In the genomic region with DNA sequence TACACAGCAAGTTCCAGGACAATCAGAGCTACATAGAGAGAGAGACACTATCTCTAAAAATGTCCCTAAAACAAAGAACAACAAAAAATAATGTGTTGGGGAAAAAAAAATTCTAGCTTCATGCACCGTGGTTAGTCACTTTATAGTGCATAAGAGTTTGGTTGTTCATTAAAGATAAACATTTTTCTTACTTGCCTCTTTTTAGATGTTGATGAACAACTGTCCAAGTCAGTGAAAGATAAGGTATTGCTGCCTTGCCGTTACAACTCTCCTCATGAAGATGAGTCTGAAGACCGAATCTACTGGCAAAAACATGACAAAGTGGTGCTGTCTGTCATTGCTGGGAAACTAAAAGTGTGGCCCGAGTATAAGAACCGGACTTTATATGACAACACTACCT, we compare ENCODE assay signal across 22 mouse cellular contexts. TPM values are rescaled to one million over a fixed set of nuclear protein-coding genes. Genes with fewer than 3 reads are reported as not detected.
"Had no signal": no experiment of that assay in that cellular context is flagged by ENCODE, and none has a peak within 500 bp of the region (broad histone marks: within the 10 kb centered on the region; RNA-seq: fewer than 3 reads in every experiment).

No protein-coding gene starts in this region.

- DNase-seq: gastrocnemius, postnatal 14 days; gastrocnemius, postnatal 36 days; heart, adult 2 months; heart, postnatal 14 days; heart, postnatal 36 days; kidney, adult 11 months; kidney, adult 8-10 months; kidney, postnatal 10 days; kidney, postnatal 25 days; layer of hippocampus, adult 9-11 months; layer of hippocampus, postnatal 36 days; left cerebral cortex, postnatal 4 days had no signal

- H3K9me3 ChIP-seq: heart, embryonic 13.5 days; heart, embryonic 15.5 days; hindbrain, embryonic 13.5 days; hindbrain, embryonic 15.5 days; limb, embryonic 13.5 days; limb, embryonic 15.5 days had no signal

- ATAC-seq: hindbrain, postnatal 0 days; intestine, embryonic 16.5 days had no signal

- H3K27ac ChIP-seq: heart, adult 2 months; heart, embryonic 13.5 days; heart, embryonic 15.5 days; hindbrain, embryonic 13.5 days; hindbrain, embryonic 15.5 days; hindbrain, postnatal 0 days; limb, embryonic 13.5 days; limb, embryonic 15.5 days had no signal

- H3K27me3 ChIP-seq: heart, embryonic 13.5 days; heart, embryonic 15.5 days; hindbrain, embryonic 15.5 days; limb, embryonic 13.5 days; limb, embryonic 15.5 days had no signal

- H3K36me3 ChIP-seq: heart, embryonic 13.5 days; heart, embryonic 15.5 days; hindbrain, embryonic 13.5 days; hindbrain, embryonic 15.5 days; limb, embryonic 13.5 days; limb, embryonic 15.5 days had no signal

- H3K4me3 ChIP-seq: heart, adult 2 months; heart, embryonic 13.5 days; heart, embryonic 15.5 days; hindbrain, embryonic 13.5 days; hindbrain, embryonic 15.5 days; limb, embryonic 13.5 days; limb, embryonic 15.5 days had no signal

- H3K4me2 ChIP-seq: heart, embryonic 11.5 days; heart, embryonic 13.5 days; heart, embryonic 15.5 days; hindbrain, embryonic 13.5 days; hindbrain, embryonic 15.5 days; limb, embryonic 13.5 days; limb, embryonic 15.5 days had no signal

- H3K9ac ChIP-seq: heart, embryonic 13.5 days; heart, embryonic 15.5 days; hindbrain, embryonic 13.5 days; hindbrain, embryonic 15.5 days; limb, embryonic 13.5 days; limb, embryonic 15.5 days had no signal

RNA-seq across cellular contexts. Expression of a gene that starts 18.3 kb away (rescaled TPM):
- total RNA-seq: hematopoietic stem cell, adult 5-6 weeks had no signal

RNA-seq across cellular contexts. Expression of a gene that starts 40.7 kb away (rescaled TPM):
- total RNA-seq: hematopoietic stem cell, adult 5-6 weeks had no signal
